Mouse (Mus musculus): ENCODE data around the gene Aspn. TPM values are rescaled to one million over a fixed set of nuclear protein-coding genes. Genes with fewer than 3 reads are reported as not detected.

Gene Aspn
- polyA plus RNA-seq, 1 experiment from 2014 or later, result 0.21 TPM

GRCm38 (mm10) chr13:49607714-49608113 is 63.5 kb downstream of the Aspn start, which contains the start of gene Ogn:
Gene Ogn, plus strand, starts transcription at chr13:49608046.
- DNase-seq (ENCODE audit: low spot score), result no peak
- Histone ChIP-seq H3K9me3 (no peaks in the 10 kb centered on the region), H3K27me3 (ENCODE audit: insufficient read depth, poor library complexity, severe bottlenecking) (no peaks in the 10 kb centered on the region), H3K36me3 (no peaks in the 10 kb centered on the region), H3K27ac (no peak within 1 kb of the TSS), H3K4me3 (no peak within 1 kb of the TSS), H3K4me1 (no peaks in the 10 kb centered on the region)
- WGBS, result 78% methylated on average over 4 of the region's 4 CpGs

GRCm38 (mm10) chr13:49608589-49609322 is 64.5 kb downstream of the Aspn start:
- DNase-seq (ENCODE audit: low spot score), result no peak
- WGBS, result 81% methylated on average over 4 of the region's 4 CpGs
- no peaks in the 10 kb centered on the region for H3K36me3 ChIP-seq
- H3K4me3 ChIP-seq, result no peak overlapping the region
- no peak overlapping the region for H3K27ac ChIP-seq
- H3K9me3 ChIP-seq, result no peaks in the 10 kb centered on the region
- no peaks in the 10 kb centered on the region for H3K4me1 ChIP-seq
- no peaks in the 10 kb centered on the region for H3K27me3 ChIP-seq (ENCODE audit: insufficient read depth, poor library complexity, severe bottlenecking)

DNA sequence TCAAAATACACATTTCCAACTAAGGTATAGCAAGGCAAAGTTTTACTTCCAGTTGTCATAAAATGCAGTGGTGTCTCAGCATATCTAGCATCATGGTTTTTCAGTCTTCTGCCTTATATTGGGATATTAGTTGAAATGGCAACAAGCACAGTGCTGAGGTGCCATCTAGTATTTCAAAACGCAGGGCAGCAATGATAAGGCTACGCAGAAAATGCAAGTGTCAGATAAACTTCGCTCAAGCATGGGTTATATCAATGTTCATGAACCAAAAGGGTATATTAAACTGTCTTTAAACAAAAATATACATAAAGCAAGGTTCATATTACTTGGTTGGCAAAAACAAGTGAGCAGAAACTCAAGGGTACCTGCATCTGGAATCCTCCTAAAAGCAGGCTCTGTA is 72.8 kb downstream of the Aspn start:
- no peaks in the 10 kb centered on the region for H3K9me3 ChIP-seq
- no peak overlapping the region for H3K27ac ChIP-seq
- 81% methylated on average over 3 of the region's 3 CpGs for WGBS
- no peak overlapping the region for H3K4me3 ChIP-seq
- no peaks in the 10 kb centered on the region for H3K36me3 ChIP-seq
- no peak for DNase-seq (ENCODE audit: low spot score)
- H3K27me3 ChIP-seq (ENCODE audit: insufficient read depth, poor library complexity, severe bottlenecking), result no peaks in the 10 kb centered on the region
- H3K4me1 ChIP-seq, result no peaks in the 10 kb centered on the region

Other genes with a start within 250 kb of the Aspn start
- 0.26 and 0.45 TPM in 2 replicates for gene Fgd3, start 224.1 kb upstream of the Aspn start, polyA plus RNA-seq (2016; fragmentation: Nextera tagmentation; extraction: Ambion mirVana)
- 37.5 and 46.7 TPM in 2 replicates for gene Bicd2, start 202.9 kb upstream of the Aspn start, polyA plus RNA-seq (2016; fragmentation: Nextera tagmentation; extraction: Ambion mirVana)
- 15.8 and 18.5 TPM in 2 replicates for gene Ippk, start 123.2 kb upstream of the Aspn start, polyA plus RNA-seq (2016; fragmentation: Nextera tagmentation; extraction: Ambion mirVana)
- gene Tes3-ps, start 51.1 kb upstream of the Aspn start, polyA plus RNA-seq (2016; fragmentation: Nextera tagmentation; extraction: Ambion mirVana), result 0.68 and 0.90 TPM in 2 replicates
- gene Ecm2, start 39.6 kb upstream of the Aspn start, polyA plus RNA-seq (2016; fragmentation: Nextera tagmentation; extraction: Ambion mirVana), result 0.63 and 0.84 TPM in 2 replicates
- 0.65 and 1.0 TPM in 2 replicates for gene Omd, start 38.0 kb downstream of the Aspn start, polyA plus RNA-seq (2016; fragmentation: Nextera tagmentation; extraction: Ambion mirVana)
- gene Ogn, start 63.6 kb downstream of the Aspn start, polyA plus RNA-seq (2016; fragmentation: Nextera tagmentation; extraction: Ambion mirVana), result 1.3 and 2.1 TPM in 2 replicates
- gene Cenpp, start 108.3 kb downstream of the Aspn start, polyA plus RNA-seq (2016; fragmentation: Nextera tagmentation; extraction: Ambion mirVana), result 25.3 and 27.7 TPM in 2 replicates
- 15.7 and 16.9 TPM in 2 replicates for gene Nol8, start 108.6 kb downstream of the Aspn start, polyA plus RNA-seq (2016; fragmentation: Nextera tagmentation; extraction: Ambion mirVana)
- 83.5 and 89.3 TPM in 2 replicates for gene Iars, start 137.7 kb downstream of the Aspn start, polyA plus RNA-seq (2016; fragmentation: Nextera tagmentation; extraction: Ambion mirVana)

Measured in heart, embryonic 10.5 days (tissue).